Mouse (Mus musculus) activated CD4-positive, CD25-positive, alpha-beta regulatory T cell, adult 9 weeks (primary cell): ENCODE measurements around the gene Prss38. TPM values are rescaled to one million over a fixed set of nuclear protein-coding genes. Genes with fewer than 3 reads are reported as not detected.

Experiments
- polyA plus RNA-seq: library from polyadenylated mRNA; unstranded; fragments of 100-300 nt; shearing (Covaris generic); gene quantifications from one replicate; pipeline ENCODE4 v1.2.1, GENCODE M21; 2017

Prss38 gene
- polyA plus RNA-seq: not detected

DNA sequence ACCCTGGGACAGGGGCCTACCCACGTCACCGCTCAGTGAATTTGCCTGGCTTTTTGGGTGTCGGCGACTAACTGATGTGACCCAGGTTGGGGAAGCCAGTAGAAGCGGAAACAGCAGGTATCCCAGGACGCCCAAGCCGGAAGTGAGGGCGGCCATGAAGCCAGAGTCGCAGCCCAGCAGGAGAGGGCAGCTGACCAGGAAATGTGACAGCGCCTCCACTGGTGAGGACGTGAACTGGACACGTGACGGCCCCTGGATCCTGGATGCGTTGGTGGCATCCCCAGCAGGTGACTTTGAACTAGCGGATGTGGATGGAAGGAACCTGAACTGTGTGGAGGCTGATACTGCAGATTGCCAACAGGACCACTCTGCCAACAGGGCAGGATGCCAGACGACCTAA is at the start of gene Prss38:
TSS of gene Prss38 (minus strand) at position 183 of the 400 bp plus-strand sequence.

Other genes starting within 250 kb of the Prss38 start
- gene Obscn, start 239.3 kb downstream of the Prss38 start, polyA plus RNA-seq: not detected
- gene Iba57, start 211.9 kb downstream of the Prss38 start, polyA plus RNA-seq: 2.3 TPM
- not detected for gene Gjc2, start 192.4 kb downstream of the Prss38 start, polyA plus RNA-seq
- gene Guk1, start 183.4 kb downstream of the Prss38 start, polyA plus RNA-seq: 79.9 TPM
- gene Mrpl55, start 173.2 kb downstream of the Prss38 start, polyA plus RNA-seq: 51.4 TPM
- gene 2310033P09Rik, start 167.3 kb downstream of the Prss38 start, polyA plus RNA-seq: 28.9 TPM
- 499 TPM for gene Arf1, start 147.4 kb downstream of the Prss38 start, polyA plus RNA-seq
- not detected for gene Wnt3a, start 84.9 kb downstream of the Prss38 start, polyA plus RNA-seq
- not detected for gene Wnt9a, start 68.7 kb downstream of the Prss38 start, polyA plus RNA-seq
- gene Jmjd4, start 74.4 kb upstream of the Prss38 start, polyA plus RNA-seq: 14.5 TPM
- 64.8 TPM for gene Snap47, start 75.5 kb upstream of the Prss38 start, polyA plus RNA-seq
- gene Zfp867, start 96.8 kb upstream of the Prss38 start, polyA plus RNA-seq: 2.9 TPM
- gene Zkscan17, start 151.1 kb upstream of the Prss38 start, polyA plus RNA-seq: 28.0 TPM
- gene Nlrp3, start 165.9 kb upstream of the Prss38 start, polyA plus RNA-seq: not detected
- gene Olfr222, start 200.6 kb upstream of the Prss38 start, polyA plus RNA-seq: not detected
- not detected for gene Olfr223, start 217.6 kb upstream of the Prss38 start, polyA plus RNA-seq